Mouse (Mus musculus) frontal cortex, postnatal 25 days (tissue): ENCODE data around the gene Dcaf10.
A peak's percentile ranks its signal among the peaks of the same experiment; 100 is the strongest.
"Not testable (repeated sequence)": the region's sequence is repeated elsewhere in the genome, so short reads cannot be mapped to it uniquely, and the experiment has no call there.

Source experiments
- DNase-seq, 2 experiments: peaks; one replicate each; pipeline ENCODE4 v3.0.0; 2022; ENCODE audit warnings: low spot score in 2 of 2

Dcaf10 gene

GRCm38 (mm10) chr4:45393658-45394057 lies 51.8 kb downstream of the Dcaf10 start:
- DNase-seq, result no peak

GRCm38 (mm10) chr4:45396211-45396610 lies 54.3 kb downstream of the Dcaf10 start:
- DNase-seq, result not testable (repeated sequence)

GRCm38 (mm10) chr4:45398315-45398714 lies 56.4 kb downstream of the Dcaf10 start:
- DNase-seq, result not testable (repeated sequence)

GRCm38 (mm10) chr4:45399421-45400210 lies 57.7 kb downstream of the Dcaf10 start:
- no peak for DNase-seq

- DNase-seq, result no peak
Measured at GRCm38 (mm10) chr4:45402281-45402680, 60.4 kb downstream of the Dcaf10 start.

- DNase-seq, result no peak
Measured at GRCm38 (mm10) chr4:45402878-45403498, 61.1 kb downstream of the Dcaf10 start.

GRCm38 (mm10) chr4:45403499-45403878 lies 61.6 kb downstream of the Dcaf10 start:
- no peak for DNase-seq

- no peak for DNase-seq
Measured at GRCm38 (mm10) chr4:45404086-45404485, 62.2 kb downstream of the Dcaf10 start.

GRCm38 (mm10) chr4:45405315-45405714 lies 63.4 kb downstream of the Dcaf10 start:
- no peak for DNase-seq

- no peak for DNase-seq
Measured at GRCm38 (mm10) chr4:45406397-45406796, 64.5 kb downstream of the Dcaf10 start.

- no peak for DNase-seq
Measured at GRCm38 (mm10) chr4:45407001-45407702, 65.3 kb downstream of the Dcaf10 start.

- no peak for DNase-seq
Measured at GRCm38 (mm10) chr4:45407703-45408334, 65.9 kb downstream of the Dcaf10 start.

- peak; percentile 63 to 71 for DNase-seq
Measured at GRCm38 (mm10) chr4:45408427-45409132, 66.7 kb downstream of the Dcaf10 start, which contains the start of gene Slc25a51. Gene Slc25a51, minus strand, starts transcription at chr4:45408766.

- peak in 1 of 2 experiments; percentile 28 for DNase-seq
Measured at GRCm38 (mm10) chr4:45409270-45409669, 67.4 kb downstream of the Dcaf10 start.

GRCm38 (mm10) chr4:45411181-45411790 lies 69.4 kb downstream of the Dcaf10 start:
- DNase-seq, result no peak

- DNase-seq, result no peak
Measured at GRCm38 (mm10) chr4:45412433-45413192, 70.7 kb downstream of the Dcaf10 start.

GRCm38 (mm10) chr4:45413674-45414338 lies 71.9 kb downstream of the Dcaf10 start:
- no peak for DNase-seq

GRCm38 (mm10) chr4:45416314-45416713 lies 74.4 kb downstream of the Dcaf10 start:
- no peak for DNase-seq

GRCm38 (mm10) chr4:45418229-45418950 lies 76.5 kb downstream of the Dcaf10 start:
- peak; percentile 42 to 54 for DNase-seq
